Mouse (Mus musculus) CD4-positive, CD25-positive, alpha-beta regulatory T cell, adult 9 weeks (primary cell): ENCODE measurements around the gene Mfsd4b5. TPM values are rescaled to one million over a fixed set of nuclear protein-coding genes. Genes with fewer than 3 reads are reported as not detected.

Experiments used
- polyA plus RNA-seq: library from polyadenylated mRNA; unstranded; fragments of 100-300 nt; shearing (Covaris generic); gene quantifications from one replicate; pipeline ENCODE4 v1.2.1, GENCODE M21; 2017

The Mfsd4b5 gene
- 0.46 TPM for polyA plus RNA-seq

GRCm38 (mm10) chr10:39986466-39986865, at the start of gene Mfsd4b5:
TSS of gene Mfsd4b5 (minus strand) at chr10:39986646.

DNA sequence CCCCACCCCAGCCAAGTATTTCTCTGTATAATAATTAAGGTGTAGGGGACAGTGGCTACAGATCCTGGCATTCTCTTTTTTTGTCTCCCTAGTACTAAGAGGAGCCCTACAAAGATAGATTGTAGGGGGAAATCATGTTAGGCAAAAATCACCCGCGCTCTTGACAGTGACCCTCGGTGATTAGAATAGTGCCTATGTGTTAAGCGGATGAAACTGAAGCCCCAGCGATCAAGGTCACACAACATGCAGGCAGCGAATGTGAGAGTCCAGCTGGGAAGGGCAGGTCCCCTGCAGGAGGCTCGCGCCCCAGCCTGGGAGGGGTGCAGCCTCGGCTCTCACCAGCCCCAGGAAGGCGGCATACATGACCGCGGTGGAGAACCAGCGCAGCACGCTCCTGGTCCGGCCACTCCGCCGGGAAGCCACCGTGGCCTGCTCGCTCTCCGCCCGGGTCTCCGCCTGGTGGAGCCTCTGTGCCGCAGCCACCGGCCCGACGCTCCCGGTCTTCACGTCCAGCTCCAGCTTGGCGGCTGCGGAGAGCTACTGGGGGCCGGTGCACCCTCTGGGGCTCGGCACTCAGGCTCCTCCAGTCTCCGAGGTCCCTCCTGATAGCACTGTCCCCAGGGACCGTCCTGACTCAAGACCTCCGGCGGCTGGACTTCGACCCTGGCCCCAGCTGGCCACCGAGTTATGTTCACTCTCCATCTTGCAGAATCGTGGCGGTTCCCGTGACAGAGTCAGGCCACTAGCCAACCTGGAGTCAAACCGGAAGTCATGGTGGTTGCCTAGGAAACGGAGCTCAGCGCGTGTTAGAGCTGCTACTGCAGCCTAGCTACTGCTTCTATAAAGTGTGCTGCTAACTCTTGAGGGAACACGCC, 38.3 kb upstream of the Mfsd4b5 start, which contains the start of gene Mfsd4b1:
Gene Mfsd4b1, minus strand, starts transcription at position 715 of the 875 bp plus-strand sequence.

DNA sequence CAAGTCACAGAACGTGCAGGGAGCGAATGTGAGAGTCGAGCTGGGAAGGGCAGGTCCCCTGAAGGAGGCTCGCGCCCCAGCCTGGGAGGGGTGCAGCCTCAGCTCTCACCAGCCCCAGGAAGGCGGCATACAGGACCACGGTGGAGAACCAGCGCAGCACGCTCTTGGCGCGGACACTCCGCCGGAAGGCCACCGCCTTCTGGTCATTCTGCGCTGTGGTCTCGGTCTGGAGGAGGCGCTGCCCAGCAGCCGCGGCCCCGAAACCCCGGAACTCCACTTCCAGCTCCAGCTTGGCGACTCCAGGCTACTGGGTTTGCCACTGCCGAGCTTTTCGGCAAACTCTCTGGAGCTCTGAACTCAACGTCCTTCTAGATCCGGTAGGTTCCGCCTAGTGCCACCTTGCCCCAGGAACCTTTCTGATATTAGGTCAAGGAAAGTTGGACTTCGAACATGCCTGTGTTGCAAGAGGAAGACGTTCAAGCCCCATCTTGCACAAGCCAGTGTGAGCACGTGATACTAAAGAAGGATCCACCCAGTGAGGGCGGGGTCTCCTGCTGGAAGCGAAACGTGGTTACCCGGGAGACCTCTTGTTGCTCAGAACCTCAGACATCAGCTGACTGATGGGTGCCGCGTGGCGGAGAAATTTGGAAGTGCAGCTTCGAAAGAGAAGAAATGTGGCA, 26.5 kb downstream of the Mfsd4b5 start, which contains the start of gene Mfsd4b3:
Gene Mfsd4b3, minus strand, starts transcription at position 393 of the 680 bp plus-strand sequence.

GRCm38 (mm10) chr10:39926616-39927139, 59.8 kb downstream of the Mfsd4b5 start, which contains the start of gene Mfsd4b2:
TSS of gene Mfsd4b2 (minus strand) at chr10:39926923.

Other genes with a start within 250 kb of the Mfsd4b5 start
- gene Mfsd4b4, start 87.4 kb downstream of the Mfsd4b5 start, polyA plus RNA-seq = 3.4 TPM
- not detected for gene Mfsd4b2, start 59.7 kb downstream of the Mfsd4b5 start, polyA plus RNA-seq
- gene Mfsd4b3, start 26.5 kb downstream of the Mfsd4b5 start, polyA plus RNA-seq = not detected
- not detected for gene Mfsd4b1, start 38.6 kb upstream of the Mfsd4b5 start, polyA plus RNA-seq
- gene Slc16a10, start 155.6 kb upstream of the Mfsd4b5 start, polyA plus RNA-seq = 1.1 TPM